Mouse (Mus musculus) cerebral cortex, adult 2 months (tissue): ENCODE measurements around the gene Ptprcap.

Experiments used
- WGBS: fragments of 180-500 bp; shearing (Covaris S2); methylation state at CpG from one replicate; pipeline ENCODE4 v1.1.7; 2018; 5-methylcytosine and 5-hydroxymethylcytosine counted together

Gene Ptprcap

DNA sequence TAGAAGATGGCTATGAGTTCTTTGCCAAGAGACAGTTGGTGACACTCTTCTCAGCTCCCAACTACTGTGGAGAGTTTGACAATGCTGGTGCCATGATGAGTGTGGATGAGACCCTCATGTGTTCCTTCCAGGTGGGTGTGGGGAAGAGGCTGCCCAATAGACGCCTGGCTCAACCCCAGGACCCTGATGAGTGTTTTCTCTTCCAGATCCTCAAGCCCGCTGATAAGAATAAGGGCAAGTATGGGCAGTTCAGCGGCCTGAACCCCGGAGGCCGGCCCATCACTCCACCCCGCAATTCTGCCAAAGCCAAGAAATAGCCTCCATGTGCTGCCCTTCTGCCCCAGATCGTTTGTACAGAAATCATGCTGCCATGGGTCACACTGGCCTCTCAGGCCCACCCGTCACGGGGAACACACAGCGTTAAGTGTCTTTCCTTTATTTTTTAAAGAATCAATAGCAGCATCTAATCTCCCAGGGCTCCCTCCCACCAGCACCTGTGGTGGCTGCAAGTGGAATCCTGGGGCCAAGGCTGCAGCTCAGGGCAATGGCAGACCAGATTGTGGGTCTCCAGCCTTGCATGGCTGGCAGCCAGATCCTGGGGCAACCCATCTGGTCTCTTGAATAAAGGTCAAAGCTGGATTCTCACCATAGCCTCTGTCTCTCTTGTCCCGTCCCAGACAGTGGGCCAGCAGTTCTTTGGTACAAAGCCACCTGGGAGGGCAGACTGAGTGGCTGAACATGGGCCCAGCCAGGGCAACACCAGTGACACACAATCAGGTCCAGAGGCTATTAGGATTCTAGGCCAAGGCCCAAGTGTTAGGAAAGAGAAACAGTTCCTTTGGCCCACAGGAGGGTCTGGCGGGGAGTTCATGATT is 41.6 kb downstream of the Ptprcap start:
- 67% methylated on average over 12 of the region's 12 CpGs for WGBS

DNA sequence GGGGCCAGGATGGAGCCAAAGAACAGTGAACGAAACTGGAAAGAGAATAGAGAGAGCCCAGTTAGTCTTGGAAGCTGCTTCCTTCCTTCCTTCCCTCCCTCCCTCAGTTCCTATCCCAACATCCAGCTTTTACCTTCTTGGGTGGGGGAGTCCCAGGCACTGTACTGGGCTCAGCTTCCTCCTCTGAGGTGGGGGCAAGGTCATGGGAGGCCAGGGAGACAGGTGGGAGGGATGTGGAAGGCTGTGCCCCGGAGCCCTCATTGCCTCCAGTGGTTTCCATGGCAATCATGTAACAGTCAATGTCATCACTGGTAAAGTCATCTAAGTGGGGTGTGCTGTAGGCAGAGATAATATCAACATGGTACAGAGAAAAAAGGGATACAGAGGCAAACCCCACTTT is 42.6 kb downstream of the Ptprcap start:
- 24% methylated on average over 2 of the region's 2 CpGs for WGBS

DNA sequence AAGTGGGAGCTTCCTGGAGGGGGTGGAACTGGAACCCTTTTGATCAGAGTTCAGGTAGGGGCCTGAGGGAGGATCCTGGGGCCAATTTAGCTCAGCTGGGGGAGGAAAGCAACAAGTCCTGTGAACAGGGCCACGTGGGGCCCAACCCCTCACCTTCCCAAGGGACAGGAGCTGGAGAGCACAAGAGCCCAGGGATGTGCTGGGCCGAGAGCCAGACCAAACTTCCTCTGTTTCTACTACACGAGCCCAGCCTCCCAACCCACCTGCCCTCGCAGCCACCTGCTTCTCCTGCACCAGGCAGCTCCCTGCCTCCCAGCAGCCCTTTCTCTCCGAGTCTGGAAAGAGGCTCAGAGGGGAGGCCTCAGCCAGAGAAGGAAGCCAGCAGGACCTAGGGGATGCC is 43.1 kb downstream of the Ptprcap start:
- 29% methylated on average over 5 of the region's 5 CpGs for WGBS

DNA sequence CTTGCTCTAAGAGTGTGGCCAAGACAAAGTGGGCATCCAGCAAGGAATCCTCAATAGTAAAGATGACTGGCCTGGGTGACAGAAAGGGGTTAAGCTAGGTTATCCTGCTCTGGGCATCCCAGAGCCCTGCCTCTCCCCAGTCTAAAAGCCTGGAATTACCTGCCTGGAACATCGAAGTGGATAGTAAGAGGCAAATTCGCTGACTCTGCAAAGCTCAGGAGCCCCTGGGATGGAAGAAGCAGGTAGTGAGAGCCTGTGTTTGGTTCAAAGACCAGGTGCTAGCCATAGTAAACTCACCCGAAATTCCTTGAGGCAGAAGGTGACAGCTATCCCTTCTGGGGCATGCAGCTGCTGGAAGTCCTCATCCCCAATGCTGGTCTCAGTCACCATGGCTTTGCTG is 43.8 kb downstream of the Ptprcap start:
- 77% methylated on average over 3 of the region's 3 CpGs for WGBS

DNA sequence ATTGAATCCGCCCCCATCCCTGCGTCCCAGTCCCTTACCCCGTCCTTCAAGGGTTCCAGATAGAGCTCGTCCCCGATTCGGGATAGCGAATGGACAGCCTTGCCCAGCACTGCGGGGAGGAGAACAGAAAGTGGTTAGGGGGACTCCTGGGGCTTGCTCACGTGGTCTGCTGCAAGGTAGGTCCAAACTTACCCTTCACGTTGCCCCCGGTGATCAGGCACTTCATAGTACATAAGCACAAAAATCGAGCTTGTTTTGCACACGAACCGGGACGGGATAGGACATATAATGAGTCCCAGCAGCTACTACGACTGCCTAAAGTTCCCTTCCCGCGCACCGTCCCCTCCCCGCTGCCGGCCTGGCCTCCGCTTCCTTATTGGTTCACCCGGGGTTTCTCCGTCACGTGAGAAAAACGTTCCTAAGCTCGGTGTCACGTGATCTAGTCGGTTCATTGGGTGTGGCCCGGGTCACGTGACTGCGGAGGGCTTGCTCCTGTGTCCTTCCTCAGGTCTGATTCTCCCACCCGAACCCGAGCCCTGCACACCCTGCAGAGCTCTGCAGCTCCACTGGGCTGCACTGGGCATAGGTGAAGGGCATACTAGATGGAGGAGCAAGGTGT is 48.0 kb downstream of the Ptprcap start, which contains the start of gene Rad9a:
TSS of gene Rad9a (minus strand) at position 372 of the 619 bp plus-strand sequence.
- under 1% methylated on average over 34 of the region's 34 CpGs for whole genome bisulfite sequencing

DNA sequence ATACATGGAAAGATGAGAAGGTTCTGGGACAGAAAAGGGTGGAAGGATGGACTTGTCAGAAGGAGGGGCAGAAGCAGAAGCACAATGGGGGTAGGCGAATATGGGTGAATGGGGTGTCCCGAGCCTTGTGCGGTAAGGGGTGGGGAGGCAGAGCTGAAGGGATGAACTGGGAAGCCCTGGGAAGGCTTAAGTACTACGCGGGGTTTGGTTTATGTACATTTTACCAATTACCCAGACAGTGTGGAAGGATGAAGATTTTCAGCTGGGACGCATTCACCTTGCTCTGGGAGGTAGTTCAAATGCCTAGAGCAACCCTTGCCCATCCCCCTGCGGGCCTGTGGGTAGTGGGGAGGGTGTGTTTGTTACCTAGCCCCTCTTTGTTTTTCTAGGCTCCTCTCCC is 48.7 kb downstream of the Ptprcap start:
- WGBS = 28% methylated on average over 7 of the region's 7 CpGs

DNA sequence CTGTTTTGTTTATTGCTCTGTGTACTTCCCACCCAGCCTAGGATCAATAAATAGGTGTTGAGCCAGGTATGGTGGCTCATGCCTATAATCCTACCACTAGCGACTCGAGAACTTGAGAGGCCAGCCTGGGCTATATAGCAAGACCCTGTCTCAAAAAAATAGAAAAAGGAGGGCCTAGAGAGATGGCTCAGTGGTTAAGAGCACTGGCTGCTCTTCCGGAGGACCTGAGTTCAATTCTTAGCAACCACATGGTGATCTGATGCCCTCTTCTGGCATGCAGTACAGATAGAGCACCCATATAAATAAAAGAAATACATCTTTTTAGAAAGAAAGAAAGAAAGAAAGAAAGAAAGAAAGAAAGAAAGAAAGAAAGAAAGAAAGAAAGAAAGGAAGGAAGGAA is 49.7 kb downstream of the Ptprcap start:
- 51% methylated on average over 3 of the region's 3 CpGs for WGBS

DNA sequence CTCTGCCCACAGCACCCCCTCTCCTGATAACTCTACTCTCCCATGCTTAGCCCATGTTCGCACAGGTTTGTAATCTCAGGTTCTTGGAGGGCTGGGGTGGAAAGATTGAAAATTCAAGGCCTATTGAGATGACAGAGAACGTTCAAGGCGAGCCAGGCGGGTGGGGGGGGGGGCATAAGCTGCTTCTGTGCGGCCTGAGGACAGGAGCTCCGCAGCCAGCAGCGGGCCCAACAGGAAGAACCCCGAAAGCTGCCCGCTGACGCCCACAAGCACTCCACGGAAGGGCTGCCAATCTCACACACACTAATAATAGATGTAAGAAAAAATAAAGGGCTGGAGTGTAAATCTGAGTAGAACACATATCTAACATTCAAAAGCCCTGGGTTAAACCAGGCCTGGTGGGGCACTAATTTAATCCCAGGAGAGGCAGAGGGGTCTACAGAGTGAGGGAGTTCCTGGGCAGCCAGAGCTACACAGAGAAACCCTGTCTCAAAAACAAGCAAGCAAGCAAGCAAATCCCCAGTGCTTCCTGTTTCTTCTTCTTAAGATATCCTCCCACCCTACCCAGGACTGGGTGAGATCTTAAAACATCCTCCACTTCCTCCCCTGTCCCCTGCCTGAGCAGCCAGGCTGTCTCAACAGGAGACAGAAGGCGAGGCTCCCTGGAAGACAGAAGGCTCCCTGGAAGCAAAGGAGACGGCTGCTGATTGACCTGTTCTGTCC is 50.4 kb downstream of the Ptprcap start:
- WGBS = 24% methylated on average over 13 of the region's 13 CpGs

DNA sequence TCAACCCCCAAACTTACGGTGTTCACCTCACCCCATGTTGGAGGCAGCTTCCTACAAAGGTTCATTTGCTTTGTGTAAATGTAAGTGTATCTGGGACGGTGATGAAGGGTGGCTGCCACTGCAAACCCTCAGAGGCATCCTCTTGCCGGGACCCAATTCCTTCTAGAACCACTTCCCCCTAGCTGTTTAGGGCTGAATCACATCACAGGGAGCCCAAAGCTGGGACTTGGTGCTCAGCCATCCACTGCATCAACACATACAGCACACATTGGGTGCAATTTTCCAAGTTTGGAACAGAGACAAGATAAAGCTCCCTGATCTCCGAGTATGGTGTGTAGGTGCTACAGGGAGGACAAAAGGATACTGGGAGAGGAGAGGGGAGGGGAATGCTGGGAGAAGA is 51.5 kb downstream of the Ptprcap start:
- WGBS = 54% methylated on average over 4 of the region's 4 CpGs
